Mouse (Mus musculus) hindbrain, embryonic 11.5 days (tissue): Measurements from ENCODE around the gene Aldh6a1. TPM values are rescaled to one million over a fixed set of nuclear protein-coding genes. Genes with fewer than 3 reads are reported as not detected.

ENCODE experiments used
- ATAC-seq: fragments of 200-750 bp; cut with Nextera tagmentation; 2 replicates; pipeline ENCODE4 v1.8.0; 2017; ENCODE audit warnings: mild to moderate bottlenecking, moderate TSS enrichment, moderate library complexity; ENCODE audit not compliant: low FRiP score
- DNase-seq: peaks from one replicate; pipeline ENCODE4 v3.0.0-alpha.2; 2015; ENCODE audit warnings: low spot score
- H3K27ac ChIP-seq: fragments of 300-500 bp; sonication (generic); 2 replicates; pipeline ENCODE4 v1.5.1; 2014; ENCODE audit warnings: mild to moderate bottlenecking, low read depth, low read length
- H3K27me3 ChIP-seq: fragments of 300-500 bp; sonication (generic); 2 replicates; pipeline ENCODE4 v1.6.1; 2014; ENCODE audit warnings: mild to moderate bottlenecking, low read length, moderate library complexity, mixed read lengths; ENCODE audit not compliant: control insufficient read depth, insufficient read depth
- H3K36me3 ChIP-seq: fragments of 300-500 bp; sonication (generic); 2 replicates; pipeline ENCODE4 v1.6.1; 2014; ENCODE audit warnings: mild to moderate bottlenecking, low read length, moderate library complexity, mixed read lengths; ENCODE audit not compliant: control insufficient read depth, insufficient read depth
- H3K4me1 ChIP-seq: fragments of 300-500 bp; sonication (generic); replicated peaks from 2 replicates; pipeline ENCODE4 v1.6.1; 2014; ENCODE audit warnings: low read length, mixed read lengths; ENCODE audit not compliant: control insufficient read depth, insufficient read depth
- H3K4me2 ChIP-seq: fragments of 300-500 bp; sonication (generic); replicated peaks from 2 replicates; pipeline ENCODE4 v1.6.1; 2014; ENCODE audit warnings: mild to moderate bottlenecking, low read depth, low read length
- H3K4me3 ChIP-seq: fragments of 300-500 bp; sonication (generic); 2 replicates; pipeline ENCODE4 v1.5.1; 2014; ENCODE audit warnings: low read depth, low read length
- H3K9ac ChIP-seq: fragments of 300-500 bp; sonication (generic); 2 replicates; pipeline ENCODE4 v1.6.1; 2014; ENCODE audit warnings: low read depth, low read length
- H3K9me3 ChIP-seq: fragments of 300-500 bp; sonication (generic); 2 replicates; pipeline ENCODE4 v1.6.1; 2016; ENCODE audit warnings: low read length; ENCODE audit not compliant: control insufficient read depth
- WGBS: fragments of 180-500 bp; shearing (Covaris S2); extraction: QIAGEN DNeasy Blood & Tissue Kit; methylation state at CpG from one replicate; pipeline ENCODE4 v1.1.7; 2014; 5-methylcytosine and 5-hydroxymethylcytosine counted together
- polyA plus RNA-seq: library from polyadenylated mRNA; unstranded; fragments of >200 nt; fragmentation: Nextera tagmentation; extraction: Ambion mirVana; gene quantifications from 2 replicates; pipeline ENCODE4 v1.2.1, GENCODE M21; 2014

The Aldh6a1 gene
- polyA plus RNA-seq, 1 experiment from 2014 or later: 25.9 TPM

DNA sequence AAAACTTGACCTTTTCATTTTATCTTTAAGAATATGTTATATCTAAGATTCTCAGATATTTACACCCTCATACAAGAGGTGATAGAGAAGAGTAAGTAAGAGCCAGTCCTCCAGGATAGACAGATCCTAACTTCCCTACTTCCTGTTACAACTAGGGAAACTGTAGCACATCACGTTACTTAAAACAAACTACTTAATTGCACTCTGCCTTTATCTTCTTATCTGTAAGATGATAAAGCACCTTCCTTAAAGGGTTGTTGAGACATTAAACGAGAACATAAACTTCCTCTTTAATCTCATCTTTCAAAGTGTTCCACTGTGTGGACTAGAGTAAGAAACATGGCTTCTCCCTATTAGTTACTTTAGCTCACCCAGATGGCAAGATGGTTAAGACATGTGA lies 12.1 kb downstream of the Aldh6a1 start:
- Histone ChIP-seq H3K9me3 (no peaks in the 10 kb centered on the region), H3K4me1 (no peaks in the 10 kb centered on the region), H3K9ac (no peak overlapping the region), H3K4me2 (no peak overlapping the region), H3K4me3 (no peak overlapping the region), H3K27me3 (no peaks in the 10 kb centered on the region), H3K36me3 (no peaks in the 10 kb centered on the region), H3K27ac (no peak overlapping the region)
- WGBS: 82% methylated on average over 2 of the region's 2 CpGs
- ATAC-seq: no peak
- DNase-seq: no peak

GRCm38 (mm10) chr12:84429825-84430224 lies 21.0 kb downstream of the Aldh6a1 start:
- Histone ChIP-seq H3K9ac (no peak overlapping the region), H3K36me3 (no peaks in the 10 kb centered on the region), H3K27me3 (no peaks in the 10 kb centered on the region), H3K9me3 (no peaks in the 10 kb centered on the region), H3K27ac (no peak overlapping the region), H3K4me3 (no peak overlapping the region), H3K4me2 (no peak overlapping the region), H3K4me1 (no peaks in the 10 kb centered on the region)
- ATAC-seq (no peak), DNase-seq (no peak)
- WGBS: 91% methylated on average over 2 of the region's 2 CpGs

DNA sequence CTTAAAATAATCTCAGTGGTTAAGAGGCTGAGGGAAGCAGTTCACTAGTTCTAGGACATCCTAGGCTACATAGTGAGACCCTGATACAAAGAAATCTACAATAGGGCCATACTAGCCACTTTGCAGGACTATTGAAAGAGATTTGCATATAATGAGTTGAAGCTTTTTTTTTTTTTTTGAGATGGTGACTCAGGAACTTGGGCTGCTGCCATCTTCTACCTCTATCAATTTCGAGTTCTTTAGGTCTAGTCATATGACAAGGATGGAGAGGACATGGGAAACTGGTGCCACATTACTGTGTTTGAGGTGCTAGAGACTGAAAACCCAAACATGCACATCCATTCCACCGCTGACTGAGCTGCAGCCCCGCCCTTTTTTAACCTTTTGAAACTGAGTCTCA lies 26.8 kb downstream of the Aldh6a1 start:
- WGBS: 57% methylated on average over 3 of the region's 3 CpGs
- Histone ChIP-seq H3K4me2 (no peak overlapping the region), H3K27me3 (no peaks in the 10 kb centered on the region), H3K4me3 (no peak overlapping the region), H3K27ac (no peak overlapping the region), H3K4me1 (no peaks in the 10 kb centered on the region), H3K9me3 (no peaks in the 10 kb centered on the region), H3K9ac (no peak overlapping the region), H3K36me3 (no peaks in the 10 kb centered on the region)
- ATAC-seq (no peak), DNase-seq (no peak)

- no peak for DNase-seq
- Histone ChIP-seq H3K36me3 (no peaks in the 10 kb centered on the region), H3K27ac (no peak overlapping the region), H3K4me2 (peak overlapping the region; percentile 73), H3K27me3 (no peaks in the 10 kb centered on the region), H3K4me1 (no peaks in the 10 kb centered on the region), H3K4me3 (peak overlapping the region; percentile 46), H3K9ac (peak overlapping the region; percentile 61), H3K9me3 (no peaks in the 10 kb centered on the region)
- no peak for ATAC-seq
- 36% methylated on average over 18 of the region's 18 CpGs for WGBS
Measured at GRCm38 (mm10) chr12:84417605-84417922, 33.2 kb downstream of the Aldh6a1 start.

DNA sequence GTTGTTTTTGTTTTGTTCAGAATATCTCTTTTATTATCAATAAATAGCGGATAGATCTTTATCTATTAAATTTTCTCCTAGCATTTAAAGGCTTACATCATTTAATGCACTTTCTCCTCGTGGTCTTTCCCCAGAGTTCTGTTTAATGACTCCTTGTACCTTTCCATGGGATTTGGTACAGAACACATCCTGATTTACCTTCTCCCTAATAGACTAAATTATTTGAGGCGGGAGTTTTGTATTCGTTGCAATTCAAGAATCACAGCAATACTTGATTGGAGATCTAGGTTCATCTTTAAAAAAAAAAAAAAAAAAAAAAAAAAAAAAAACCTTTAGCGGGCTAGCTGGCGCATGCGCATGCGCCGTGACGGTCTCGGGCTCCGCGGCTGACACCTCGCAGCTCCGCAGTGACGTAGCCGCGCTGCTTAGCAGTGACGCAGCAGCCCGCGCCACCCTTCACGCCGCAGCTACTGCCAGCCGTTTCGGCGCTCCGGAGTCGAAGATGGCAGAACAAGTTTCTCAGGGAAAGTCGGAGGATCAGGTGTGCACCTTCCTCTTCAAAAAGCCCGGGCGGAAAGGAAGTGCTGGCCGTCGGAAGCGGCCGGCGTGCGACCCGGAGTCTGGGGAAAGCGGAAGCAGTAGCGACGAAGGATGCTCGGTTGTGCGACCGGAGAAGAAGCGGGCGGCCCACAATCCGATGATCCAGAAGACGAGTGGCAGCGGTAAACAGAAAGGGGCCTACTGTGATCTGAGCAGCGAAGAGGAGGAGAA lies 33.8 kb downstream of the Aldh6a1 start, which contains the start of gene Rnf113a2:
Gene Rnf113a2, plus strand, starts transcription at position 363 of the 771 bp plus-strand sequence.
- no peaks in the 10 kb centered on the region for H3K36me3 ChIP-seq
- H3K27ac ChIP-seq: no peak within 1 kb of the TSS
- H3K4me3 ChIP-seq: peak within 1 kb of the TSS; percentile 46
- H3K9me3 ChIP-seq: no peaks in the 10 kb centered on the region
- H3K27me3 ChIP-seq: no peaks in the 10 kb centered on the region
- 3% methylated on average over 50 of the region's 50 CpGs for WGBS
- H3K9ac ChIP-seq: peak within 1 kb of the TSS; percentile 61
- H3K4me2 ChIP-seq: peak within 1 kb of the TSS; percentile 73
- DNase-seq (peak; percentile 92), ATAC-seq (peak; percentile 78)
- no peaks in the 10 kb centered on the region for H3K4me1 ChIP-seq

- WGBS: 2% methylated on average over 48 of the region's 63 CpGs
- peak; percentile 93 for DNase-seq
- Histone ChIP-seq H3K9me3 (no peaks in the 10 kb centered on the region), H3K36me3 (no peaks in the 10 kb centered on the region), H3K9ac (peak within 1 kb of the TSS; percentile 78), H3K4me3 (peak within 1 kb of the TSS; percentile 76), H3K27ac (peak within 1 kb of the TSS; percentile 74), H3K27me3 (no peaks in the 10 kb centered on the region), H3K4me1 (no peaks in the 10 kb centered on the region), H3K4me2 (peak within 1 kb of the TSS; percentile 95)
- ATAC-seq: peak; percentile 91
Measured at GRCm38 (mm10) chr12:84408819-84409507, 41.8 kb downstream of the Aldh6a1 start, which contains the start of the genes Entpd5 and Bbof1. Gene Entpd5, minus strand, starts transcription at chr12:84409029. Gene Bbof1, plus strand, starts transcription at chr12:84409071.

- peak overlapping the region; percentile 95 for H3K4me2 ChIP-seq
- no peak for DNase-seq
- ATAC-seq: peak; percentile 75
- peak overlapping the region; percentile 74 for H3K27ac ChIP-seq
- no peaks in the 10 kb centered on the region for H3K27me3 ChIP-seq
- no peaks in the 10 kb centered on the region for H3K9me3 ChIP-seq
- no peaks in the 10 kb centered on the region for H3K4me1 ChIP-seq
- H3K36me3 ChIP-seq: no peaks in the 10 kb centered on the region
- 3% methylated on average over 47 of the region's 52 CpGs for WGBS
- H3K4me3 ChIP-seq: peak overlapping the region; percentile 76
- H3K9ac ChIP-seq: peak overlapping the region; percentile 78
Measured at GRCm38 (mm10) chr12:84407874-84408818, 42.7 kb downstream of the Aldh6a1 start.

GRCm38 (mm10) chr12:84407259-84407658 lies 43.5 kb downstream of the Aldh6a1 start:
- ATAC-seq (no peak), DNase-seq (no peak)
- Histone ChIP-seq H3K27ac (no peak overlapping the region), H3K9ac (no peak overlapping the region), H3K27me3 (no peaks in the 10 kb centered on the region), H3K36me3 (no peaks in the 10 kb centered on the region), H3K4me1 (no peaks in the 10 kb centered on the region), H3K4me2 (no peak overlapping the region), H3K9me3 (no peaks in the 10 kb centered on the region), H3K4me3 (no peak overlapping the region)
- 59% methylated on average over 4 of the region's 4 CpGs for WGBS
